Mouse (Mus musculus) v-Abl transformed pro-B cells (cell line): ENCODE data around the gene Nhlrc2.

ENCODE experiments used
- in situ Hi-C, 2 experiments: fragments of 400-800 bp; cut with MboI; formaldehyde crosslinking; loops; one replicate each; pipeline ENCODE4 v1.15.1; 2025; ENCODE audit not compliant: unreplicated experiment in 2 of 2

Gene Nhlrc2

DNA sequence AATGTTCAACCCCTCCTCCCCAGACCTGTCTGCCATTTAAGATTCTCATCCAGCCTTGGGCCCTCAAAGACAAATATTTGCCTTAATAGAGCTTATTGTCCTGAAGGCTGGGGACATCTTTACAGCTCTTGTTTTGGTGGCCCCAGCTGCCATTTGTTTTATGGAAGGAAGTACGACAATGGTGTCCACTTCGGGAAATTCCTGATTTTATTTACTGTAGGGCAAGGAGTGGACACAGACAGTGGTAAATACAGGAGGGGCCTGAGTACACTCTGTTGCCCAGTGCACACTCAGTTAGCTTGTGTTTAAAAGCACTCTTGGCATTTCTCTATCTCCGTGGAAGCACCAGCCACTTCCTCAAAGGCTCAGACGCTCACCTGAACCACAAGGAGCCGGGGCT is 66.1 kb downstream of the Nhlrc2 start:
- in situ Hi-C loops = no loop called here

- in situ Hi-C loops = no loop called here
These were observed 70.8 kb downstream of the Nhlrc2 start for GRCm38 (mm10) chr19:56618845-56619244.

DNA sequence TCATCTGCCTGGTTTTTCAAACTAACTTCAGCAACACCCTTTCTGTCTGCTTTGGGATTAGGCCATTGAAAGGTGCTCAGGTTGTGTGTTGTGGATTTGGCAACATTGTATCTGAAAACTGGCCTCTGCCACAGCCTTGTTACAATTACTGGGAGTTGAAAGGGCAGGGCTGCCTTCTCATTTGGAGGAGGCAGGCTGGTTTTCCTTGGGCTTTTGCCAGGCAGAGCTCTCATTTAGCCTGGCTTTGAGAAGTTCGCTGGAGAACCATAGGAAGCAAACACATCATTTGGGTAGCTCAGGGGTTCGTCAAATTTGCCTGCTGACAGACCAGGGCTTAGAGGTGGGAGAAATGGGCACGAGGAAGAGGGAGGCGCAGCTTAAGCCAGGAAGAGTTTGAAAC is 71.5 kb downstream of the Nhlrc2 start:
- in situ Hi-C loops = no loop called here

DNA sequence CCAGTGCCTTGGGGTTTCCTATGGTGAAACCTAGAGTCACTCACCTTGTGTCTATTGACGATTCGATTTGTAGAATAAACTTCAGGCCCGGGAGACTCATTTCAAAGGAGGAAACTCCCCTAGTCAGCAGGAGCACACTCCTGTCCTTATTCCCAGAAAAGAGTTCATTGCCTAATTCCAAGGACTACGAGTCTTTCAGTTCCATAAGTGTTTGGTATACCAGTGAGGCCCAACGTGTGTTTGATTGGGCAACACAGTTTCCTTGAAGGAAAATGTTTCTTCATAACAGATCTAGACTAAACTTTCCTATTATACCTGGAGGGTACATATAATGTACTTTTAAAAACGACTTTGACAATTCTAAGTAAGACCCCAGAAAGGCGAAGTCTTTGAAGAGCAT is 73.8 kb downstream of the Nhlrc2 start:
- in situ Hi-C loops = no loop called here

DNA sequence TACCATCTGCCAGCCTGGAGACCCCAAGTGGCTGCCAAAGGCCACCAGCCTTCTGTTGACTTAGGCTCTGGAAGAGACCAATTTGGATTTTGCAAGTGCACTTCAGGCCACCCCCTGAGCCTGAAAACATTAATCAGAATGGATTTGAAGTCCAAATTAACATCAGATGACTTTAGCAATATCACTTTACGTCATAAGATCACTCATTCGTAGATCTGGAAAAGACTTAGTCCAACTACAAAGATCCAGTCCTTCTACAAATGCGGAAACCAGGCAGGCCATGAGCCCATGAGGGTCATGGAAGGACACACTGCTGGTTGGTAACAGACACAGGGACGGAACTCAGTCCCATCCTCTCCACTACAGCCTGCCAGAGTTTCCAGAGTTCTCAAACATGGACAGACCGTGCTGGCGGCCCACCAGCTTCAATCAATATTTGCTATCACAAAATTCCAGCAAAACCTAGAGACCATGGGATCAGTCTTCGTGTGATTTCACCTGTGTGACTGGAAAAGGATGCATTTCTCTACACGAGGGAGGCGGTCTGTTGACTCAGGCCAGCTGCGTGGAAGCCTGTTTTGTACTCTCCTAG is 79.9 kb downstream of the Nhlrc2 start:
- in situ Hi-C loops = no loop called here

- in situ Hi-C loops = no loop called here
These were observed 81.6 kb downstream of the Nhlrc2 start for GRCm38 (mm10) chr19:56629647-56630046.

- in situ Hi-C loops = no loop called here
These were observed 83.0 kb downstream of the Nhlrc2 start for GRCm38 (mm10) chr19:56631017-56631416.

DNA sequence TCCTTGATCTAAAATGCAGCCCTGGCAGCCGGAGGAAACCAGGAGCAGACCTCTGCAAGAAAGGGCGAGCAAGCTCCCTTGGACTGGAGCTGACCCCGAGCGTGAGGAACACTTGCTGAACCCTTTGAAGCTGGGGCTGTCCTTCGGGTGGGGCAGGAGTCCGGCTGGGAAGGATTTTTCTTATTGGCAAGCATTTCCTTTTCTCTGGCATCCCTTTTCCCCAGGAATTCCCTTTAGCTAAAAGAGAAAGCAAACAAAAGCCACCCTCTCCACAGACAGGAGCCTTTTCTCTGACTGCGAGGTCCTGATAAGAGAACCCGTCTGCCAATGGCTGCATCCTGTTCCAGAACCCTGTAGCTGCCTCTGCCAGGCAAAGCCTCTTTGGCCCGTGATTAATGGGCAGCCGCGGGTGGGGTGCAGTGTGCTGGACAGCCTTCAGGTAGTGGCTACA is 83.4 kb downstream of the Nhlrc2 start:
- in situ Hi-C loops = no loop called here

- in situ Hi-C loops = no loop called here
These were observed 89.1 kb downstream of the Nhlrc2 start for GRCm38 (mm10) chr19:56637035-56637683.

DNA sequence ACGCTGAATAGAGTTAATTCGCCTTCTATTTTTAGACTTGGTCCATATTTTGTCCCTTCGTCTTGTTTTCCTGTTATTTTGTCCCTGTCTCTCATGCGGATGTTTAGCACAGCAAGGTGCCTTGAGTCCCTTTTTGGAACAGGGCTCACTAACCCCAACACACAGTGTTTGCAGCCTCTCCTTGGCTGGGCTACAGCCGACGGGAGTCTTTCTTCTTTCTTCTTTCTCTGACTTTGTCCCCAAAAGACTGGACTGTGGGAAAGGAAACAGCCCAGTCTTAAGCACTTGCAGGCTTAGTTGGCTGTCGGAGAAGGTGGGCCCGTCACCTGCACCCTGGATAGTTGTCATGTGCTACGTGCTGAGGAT is 89.6 kb downstream of the Nhlrc2 start:
- in situ Hi-C loops = no loop called here

DNA sequence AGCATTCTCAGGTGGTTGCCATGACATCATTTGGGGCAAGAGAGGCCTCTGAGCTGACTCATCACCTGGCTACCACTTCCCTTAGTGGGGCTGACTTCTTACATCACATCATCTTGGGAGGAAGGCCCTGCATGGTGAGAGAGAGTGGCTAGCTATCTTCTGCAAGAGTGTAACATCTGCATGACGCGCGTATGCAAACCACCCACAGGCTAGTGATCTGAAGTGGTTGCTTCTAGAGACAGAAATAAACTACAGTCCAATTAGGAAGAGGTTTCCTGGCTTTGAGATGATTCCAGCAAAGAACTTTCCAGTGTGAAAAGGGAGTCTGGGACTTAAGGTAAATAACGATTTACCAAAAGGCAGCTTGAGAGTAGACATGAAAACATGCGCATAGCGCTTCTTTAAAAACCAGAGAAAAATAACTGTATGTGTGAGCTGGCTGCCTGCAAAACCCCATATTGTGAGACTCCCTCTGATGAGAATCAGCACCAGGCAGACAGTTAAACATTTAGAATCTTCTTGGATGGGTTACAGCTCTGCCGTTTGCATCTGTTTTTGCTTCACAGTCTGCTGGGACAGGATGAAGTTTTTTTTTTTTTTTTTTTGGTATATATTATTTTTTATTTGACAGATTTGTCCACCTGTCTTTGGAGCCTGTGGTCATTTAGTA is 99.5 kb downstream of the Nhlrc2 start:
- in situ Hi-C loops = no loop called here

DNA sequence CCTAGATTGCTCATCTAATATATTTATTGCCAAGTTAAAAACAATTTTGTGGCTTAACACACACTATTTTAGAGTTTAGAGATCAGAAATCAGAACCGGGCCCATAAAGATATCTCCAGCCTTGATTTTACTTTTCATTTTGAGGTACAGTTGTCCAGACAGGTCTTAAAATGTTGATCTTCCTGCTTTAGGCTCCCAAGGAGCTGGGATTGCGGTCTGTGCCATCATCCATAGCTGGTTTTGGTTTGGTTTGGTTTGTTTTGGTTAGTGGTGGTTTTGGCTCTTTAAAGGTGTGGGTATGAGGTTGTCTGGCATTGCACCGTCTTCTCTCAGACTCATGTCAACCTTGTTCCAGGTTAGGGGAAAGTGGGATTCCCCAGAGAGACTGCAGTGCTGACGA is 103.2 kb downstream of the Nhlrc2 start:
- in situ Hi-C loops = no loop called here

GRCm38 (mm10) chr19:56652034-56652962 is 104.2 kb downstream of the Nhlrc2 start:
- in situ Hi-C loops = no loop called here
